Mouse (Mus musculus) CH12.LX (cell line): ENCODE measurements around the gene Slc43a2. TPM values are rescaled to one million over a fixed set of nuclear protein-coding genes. Genes with fewer than 3 reads are reported as not detected.

Experiments
- DNase-seq: peaks from one replicate; pipeline ENCODE4 v3.0.0-alpha.2; 2013; ENCODE audit errors: extremely low read depth
- H3K27ac ChIP-seq: 2 replicates; pipeline ENCODE4 v1.5.1; 2012; ENCODE audit warnings: low read depth, mild to moderate bottlenecking, control low read depth, moderate library complexity; ENCODE audit not compliant: insufficient read depth
- H3K27me3 ChIP-seq: replicated peaks from 2 replicates; pipeline ENCODE3; 2012; ENCODE audit warnings: inconsistent platforms
- H3K36me3 ChIP-seq, 2 experiments: replicated peaks in 1 of 2; 2 replicates each; pipeline versions ENCODE3 to v1.6.1; 2012; ENCODE audit warnings: inconsistent platforms in 1 of 2, low read length in 1 of 2, mild to moderate bottlenecking in 1 of 2, mixed read lengths in 1 of 2, moderate library complexity in 1 of 2; ENCODE audit not compliant: control insufficient read depth in 1 of 2, insufficient read depth in 1 of 2
- H3K4me1 ChIP-seq, 2 experiments: 2 replicates each; pipeline ENCODE4 v1.6.1; 2012; ENCODE audit warnings: inconsistent platforms in 1 of 2, moderate library complexity in 1 of 2; ENCODE audit not compliant: insufficient read depth in 2 of 2, control insufficient read depth in 1 of 2
- H3K4me2 ChIP-seq: 2 replicates; pipeline ENCODE4 v1.6.1; 2012; ENCODE audit warnings: low read depth, mild to moderate bottlenecking, control low read depth; ENCODE audit not compliant: poor library complexity, insufficient read depth, severe bottlenecking
- H3K4me3 ChIP-seq, 3 experiments: fragments of 150-350 bp in 1 of 3; sonication (generic) in 1 of 3; replicated peaks in 1 of 3; 2 replicates each; pipeline versions ENCODE3 to v1.5.1; 2011 to 2012; ENCODE audit warnings: low read depth in 2 of 3, low read length in 2 of 3, mild to moderate bottlenecking in 2 of 3, moderate library complexity in 2 of 3, control low read depth in 1 of 3, improper control_type of control experiment in 1 of 3, inconsistent platforms in 1 of 3, mixed read lengths in 1 of 3; ENCODE audit not compliant: poor library complexity in 1 of 3
- H3K79me2 ChIP-seq: replicated peaks from 2 replicates; pipeline ENCODE4 v1.6.1; 2012; ENCODE audit warnings: mild to moderate bottlenecking, moderate library complexity; ENCODE audit not compliant: control insufficient read depth, poor library complexity, insufficient read depth, severe bottlenecking; ENCODE audit errors: extremely low read depth
- H3K9ac ChIP-seq: 2 replicates; pipeline ENCODE4 v1.6.1; 2012; ENCODE audit warnings: low read depth, mild to moderate bottlenecking, control low read depth, moderate library complexity; ENCODE audit not compliant: insufficient read depth
- H3K9me3 ChIP-seq: replicated peaks from 2 replicates; pipeline ENCODE3; 2012; ENCODE audit warnings: low read length, inconsistent platforms, mixed read lengths
- CHD1 ChIP-seq: IDR thresholded peaks from 2 replicates; pipeline ENCODE4 v1.6.1; 2012; ENCODE audit warnings: low read depth, low read length, improper control_type of control experiment, inconsistent platforms
- CHD2 ChIP-seq: IDR thresholded peaks from 2 replicates; pipeline ENCODE4 v1.6.1; 2011; ENCODE audit warnings: low read length, improper control_type of control experiment
- CTCF ChIP-seq, 2 experiments: IDR thresholded peaks in 1 of 2; conservative IDR thresholded peaks in 1 of 2; 2 replicates each; pipeline ENCODE4 v1.5.1; 2011 to 2012; ENCODE audit warnings: low read depth in 2 of 2, low read length in 2 of 2, improper control_type of control experiment in 1 of 2, inconsistent platforms in 1 of 2, mild to moderate bottlenecking in 1 of 2, moderate library complexity in 1 of 2
- E2F4 ChIP-seq: IDR thresholded peaks from 2 replicates; pipeline ENCODE4 v1.6.1; 2011; ENCODE audit warnings: low read depth, low read length, improper control_type of control experiment; ENCODE audit not compliant: insufficient replicate concordance
- ELF1 ChIP-seq: IDR thresholded peaks from 2 replicates; pipeline ENCODE4 v1.6.1; 2014; ENCODE audit warnings: low read depth, mild to moderate bottlenecking, inconsistent platforms, low read length, improper control_type of control experiment
- EP300 ChIP-seq: IDR thresholded peaks from 2 replicates; pipeline ENCODE4 v1.6.1; 2011; ENCODE audit warnings: low read length, improper control_type of control experiment
- ETS1 ChIP-seq: conservative IDR thresholded peaks from 2 replicates; pipeline ENCODE4 v1.6.1; 2012; ENCODE audit warnings: low read depth, mild to moderate bottlenecking, inconsistent platforms, low read length, improper control_type of control experiment, moderate library complexity
- HCFC1 ChIP-seq: IDR thresholded peaks from 2 replicates; pipeline ENCODE4 v1.6.1; 2012; ENCODE audit warnings: low read depth, mild to moderate bottlenecking, inconsistent platforms, low read length, improper control_type of control experiment
- JUN ChIP-seq: IDR thresholded peaks from 2 replicates; pipeline ENCODE4 v1.6.1; 2011; ENCODE audit warnings: low read depth, mild to moderate bottlenecking, low read length, improper control_type of control experiment, moderate library complexity; ENCODE audit not compliant: insufficient read depth
- KAT2A ChIP-seq: IDR thresholded peaks from 2 replicates; pipeline ENCODE4 v1.6.1; 2012; ENCODE audit warnings: low read length, improper control_type of control experiment, inconsistent platforms; ENCODE audit not compliant: insufficient replicate concordance
- MAZ ChIP-seq: IDR thresholded peaks from 2 replicates; pipeline ENCODE4 v1.6.1; 2012; ENCODE audit warnings: low read depth, mild to moderate bottlenecking, inconsistent platforms, low read length, improper control_type of control experiment, moderate library complexity
- NELFE ChIP-seq: IDR thresholded peaks from 2 replicates; pipeline ENCODE4 v1.6.1; 2011; ENCODE audit warnings: low read depth, low read length, improper control_type of control experiment
- PAX5 ChIP-seq: IDR thresholded peaks from 2 replicates; pipeline ENCODE4 v1.6.1; 2012; ENCODE audit warnings: low read length, inconsistent platforms, mixed read lengths
- TBP ChIP-seq: conservative IDR thresholded peaks from 2 replicates; pipeline ENCODE4 v1.6.1; 2011; ENCODE audit warnings: low read depth, low read length, improper control_type of control experiment
- TCF12 ChIP-seq: IDR thresholded peaks from 2 replicates; pipeline ENCODE4 v1.6.1; 2014; ENCODE audit warnings: low read depth, mild to moderate bottlenecking, inconsistent platforms, low read length, improper control_type of control experiment
- USF1 ChIP-seq: IDR thresholded peaks from 2 replicates; pipeline ENCODE4 v1.6.1; 2014; ENCODE audit warnings: low read depth, mild to moderate bottlenecking, inconsistent platforms, low read length, improper control_type of control experiment
- USF2 ChIP-seq: conservative IDR thresholded peaks from 2 replicates; pipeline ENCODE4 v1.6.1; 2011; ENCODE audit warnings: low read depth, low read length, improper control_type of control experiment
- ZC3H11A ChIP-seq: IDR thresholded peaks from 2 replicates; pipeline ENCODE4 v1.6.1; 2012; ENCODE audit warnings: low read depth, mild to moderate bottlenecking, inconsistent platforms, low read length, improper control_type of control experiment
- ZMIZ1 ChIP-seq: IDR thresholded peaks from 2 replicates; pipeline ENCODE4 v1.6.1; 2012; ENCODE audit warnings: low read depth, mild to moderate bottlenecking, inconsistent platforms, low read length, improper control_type of control experiment
- ZNF384 ChIP-seq: IDR thresholded peaks from 2 replicates; pipeline ENCODE4 v1.6.1; 2012; ENCODE audit warnings: low read depth, low read length, improper control_type of control experiment, inconsistent platforms
- dilution Hi-C: fragments of 300-500 bp; cut with MboI; formaldehyde crosslinking; loops from 2 replicates; pipeline ENCODE4 v1.14.3; 2020; ENCODE audit warnings: low sequenced_read_pairs; ENCODE audit not compliant: extremely low pct_unique_long_range_greater_than_20kb, extremely low pct_ligation_motif_present
- in situ Hi-C: fragments of 300-500 bp; cut with MboI; formaldehyde crosslinking; loops from 3 replicates; pipeline ENCODE4 v1.14.3; 2019; ENCODE audit warnings: low sequenced_read_pairs, low pct_ligation_motif_present, low pct_unique_long_range_greater_than_20kb, mixed read lengths
- polyA plus RNA-seq: library from polyadenylated mRNA; unstranded; fragments of >175 nt; gene quantifications from 2 replicates; pipeline ENCODE4 v1.2.1, GENCODE M21; 2012; ENCODE audit warnings: low read depth; ENCODE audit not compliant: insufficient read length
- total RNA-seq, 2 experiments: library from RNA; depleted of rRNA; stranded (reverse); fragments of 300-350 nt in 1 of 2; fragments of >200 nt in 1 of 2; gene quantifications; 2 replicates each; pipeline ENCODE4 v1.2.3; 2012 to 2014

Slc43a2 gene
- total and polyA plus RNA-seq, 3 experiments, result 5.0 to 8.9 (median 8.8) TPM

DNA sequence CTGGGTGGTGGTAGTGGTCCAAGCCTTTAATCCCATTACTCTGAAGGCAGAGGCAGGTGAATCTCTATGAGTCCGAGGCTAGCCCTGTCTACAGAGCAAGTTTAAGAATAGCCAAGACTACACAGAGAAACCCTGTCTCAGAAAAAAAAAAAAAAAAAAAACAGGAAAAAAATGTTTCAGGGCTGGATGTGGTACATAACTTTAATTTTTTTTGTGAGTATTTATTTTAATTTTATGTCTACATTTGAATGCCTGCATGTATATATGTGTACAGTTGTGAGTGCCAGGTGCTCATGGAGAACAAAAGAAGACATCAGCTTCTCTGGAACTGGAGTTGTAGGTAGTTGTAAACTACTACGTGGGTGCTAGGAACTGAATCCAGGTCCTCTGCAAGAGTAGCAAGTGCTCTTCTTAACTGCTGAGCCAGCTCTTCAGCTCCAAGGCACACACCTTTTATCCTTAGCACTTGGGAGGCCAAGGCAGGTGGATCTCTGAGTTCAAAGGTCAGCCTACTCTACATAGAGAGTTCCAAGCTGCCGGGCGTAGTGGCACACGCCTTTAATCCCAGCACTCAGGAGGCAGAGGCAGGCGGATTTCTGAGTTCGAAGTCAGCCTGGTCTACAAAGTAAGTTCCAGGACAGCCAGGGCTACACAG is 50.1 kb downstream of the Slc43a2 start:
- dilution Hi-C loops, result no loop called here
- Histone ChIP-seq H3K27ac (no peak overlapping the region), H3K4me1 (peaks cover 0 to 13% of the 10 kb centered on the region in 2 experiments; a peak in 2 of 4 replicates), H3K36me3 (no peaks in the 10 kb centered on the region), H3K9me3 (no peaks in the 10 kb centered on the region), H3K27me3 (no peaks in the 10 kb centered on the region), H3K9ac (no peak overlapping the region), H3K4me3 (no peak overlapping the region), H3K4me2 (no peak overlapping the region), H3K79me2 (no peaks in the 10 kb centered on the region)
- DNase-seq, result no peak
- TF ChIP-seq KAT2A (no peak), CHD2 (no peak), ELF1 (no peak), ZC3H11A (no peak), E2F4 (no peak), MAZ (no peak), ETS1 (no peak), TBP (no peak), TCF12 (no peak), JUN (no peak), ZMIZ1 (no peak)
- in situ Hi-C loops, result no loop called here

GRCm38 (mm10) chr11:75583521-75583920 is 52.0 kb downstream of the Slc43a2 start:
- Histone ChIP-seq H3K27me3 (no peaks in the 10 kb centered on the region), H3K36me3 (no peaks in the 10 kb centered on the region), H3K9me3 (no peaks in the 10 kb centered on the region), H3K27ac (no peak overlapping the region), H3K4me3 (no peak overlapping the region), H3K9ac (no peak overlapping the region), H3K4me2 (no peak overlapping the region), H3K4me1 (peaks cover 3 to 22% of the 10 kb centered on the region in 2 experiments; a peak in 3 of 4 replicates), H3K79me2 (peaks cover 3% of the 10 kb centered on the region)
- dilution Hi-C loops (no loop called here), in situ Hi-C loops (no loop called here)
- TF ChIP-seq HCFC1 (no peak), CHD1 (no peak), USF2 (no peak), EP300 (no peak), CTCF (conservative IDR thresholded peaks at IDR 0.05 in 1 of 2, IDR thresholded peaks at IDR 0.05 in 1 of 2; ENCODE audit: low read depth in 2 of 2, low read length in 2 of 2) (no peak), USF1 (no peak), ZNF384 (no peak), PAX5 (no peak), TCF12 (no peak), NELFE (no peak)
- no peak for DNase-seq
